Mouse (Mus musculus) testis, adult 2 months (tissue): ENCODE measurements around the gene Reln.

Experiments
- CTCF ChIP-seq: fragments of 200-500 bp; IDR thresholded peaks from 2 replicates; pipeline ENCODE4 v1.5.1; 2012; ENCODE audit warnings: low read depth, mild to moderate bottlenecking, inconsistent platforms, low read length, moderate library complexity; ENCODE audit not compliant: control insufficient read depth, insufficient read depth, insufficient replicate concordance
- POLR2A ChIP-seq: fragments of 200-500 bp; IDR thresholded peaks from 2 replicates; pipeline ENCODE4 v1.6.1; 2012; ENCODE audit warnings: low read depth, mild to moderate bottlenecking, inconsistent platforms, low read length, moderate library complexity; ENCODE audit not compliant: control insufficient read depth

DNA sequence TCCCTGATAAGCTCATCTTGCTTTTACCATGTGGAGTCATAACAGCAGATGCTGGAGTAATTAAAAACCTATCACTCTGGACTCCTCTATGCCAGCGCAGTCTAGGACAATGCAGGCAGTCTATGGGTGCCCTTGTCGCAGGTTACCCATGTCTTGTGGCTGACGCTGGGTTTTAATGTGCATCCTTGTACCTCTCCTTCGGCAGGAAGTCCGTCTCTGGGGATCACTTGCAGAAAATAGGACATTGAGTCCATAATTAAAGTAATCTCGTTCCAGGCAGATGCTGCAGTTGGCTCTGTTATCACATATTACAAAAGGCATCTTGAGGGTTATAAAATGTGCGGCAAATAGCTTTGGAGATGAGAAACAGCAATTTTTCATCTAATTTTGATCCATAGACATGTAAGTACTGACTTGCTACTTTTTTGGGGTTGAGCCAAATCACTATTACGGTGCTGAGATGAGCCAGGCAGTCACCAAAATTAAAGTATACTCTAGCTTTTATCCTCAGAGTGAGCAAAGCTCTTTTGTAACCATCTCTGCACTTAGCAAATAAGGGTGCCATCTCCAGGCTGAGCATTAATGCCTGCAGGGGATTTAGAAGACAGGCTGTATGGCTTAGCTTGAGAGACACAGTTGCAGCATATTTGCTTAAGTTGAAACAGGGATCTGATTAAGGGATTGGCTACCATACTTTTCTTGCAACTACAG lies 136.0 kb downstream of the Reln start:
- TF ChIP-seq CTCF (no peak), POLR2A (no peak)
